Mouse (Mus musculus): Measurements from ENCODE around the gene Rassf7.

DNA sequence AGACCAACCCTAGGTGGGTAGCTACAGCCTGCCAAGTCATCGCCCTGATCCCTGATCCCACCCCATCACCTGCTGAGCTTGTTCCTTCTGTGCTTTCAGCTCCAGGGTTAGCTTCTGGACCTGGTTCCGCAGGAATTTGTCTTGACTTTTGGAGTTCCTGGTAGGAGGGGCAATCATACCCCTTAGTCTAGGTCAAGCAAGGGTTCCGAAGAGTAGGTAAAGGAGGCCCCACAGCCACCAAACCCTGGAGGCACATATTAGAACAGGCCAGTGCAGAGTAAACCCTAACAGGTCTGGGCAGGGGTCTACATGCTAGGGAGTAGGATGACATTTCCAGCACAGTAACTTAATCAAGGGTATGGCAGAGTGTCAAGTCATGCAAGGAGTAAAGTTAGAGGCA, 2.5 kb upstream of the Rassf7 start:
- TF ChIP-seq CTCF (IDR thresholded peaks at IDR 0.05; ENCODE audit: borderline replicate concordance, insufficient read depth, low read depth, low read length) = no peak
- no peak for TF ChIP-seq POLR2A (IDR thresholded peaks at IDR 0.05; ENCODE audit: borderline replicate concordance, insufficient read depth, low read length)

All from cerebellum, adult 2 months (tissue).